Mouse (Mus musculus) stomach, postnatal 0 days (tissue): ENCODE data around the gene Map4k1.

Source experiments
- CTCF ChIP-seq: IDR thresholded peaks from 2 replicates; pipeline ENCODE4 v1.5.1; 2016; ENCODE audit warnings: antibody characterized with exemption, low read depth, mild to moderate bottlenecking, moderate library complexity
- EP300 ChIP-seq: optimal IDR thresholded peaks from 2 replicates; pipeline ENCODE3; 2016; ENCODE audit warnings: antibody characterized with exemption

GRCm38 (mm10) chr7:28973025-28973424 lies 8.8 kb upstream of the Map4k1 start:
- TF ChIP-seq CTCF (peak; percentile 58), EP300 (no peak)
